Mouse (Mus musculus) liver, postnatal 0 days (tissue): Measurements from ENCODE around the gene Polr1c.

Source experiments
- CTCF ChIP-seq: sonication (generic); IDR thresholded peaks from 2 replicates; pipeline ENCODE4 v1.5.1; 2016; ENCODE audit warnings: antibody characterized with exemption, low read depth
- EP300 ChIP-seq: IDR thresholded peaks from 2 replicates; pipeline ENCODE4 v1.6.1; 2016; ENCODE audit warnings: antibody characterized with exemption, low read depth, mild to moderate bottlenecking

DNA sequence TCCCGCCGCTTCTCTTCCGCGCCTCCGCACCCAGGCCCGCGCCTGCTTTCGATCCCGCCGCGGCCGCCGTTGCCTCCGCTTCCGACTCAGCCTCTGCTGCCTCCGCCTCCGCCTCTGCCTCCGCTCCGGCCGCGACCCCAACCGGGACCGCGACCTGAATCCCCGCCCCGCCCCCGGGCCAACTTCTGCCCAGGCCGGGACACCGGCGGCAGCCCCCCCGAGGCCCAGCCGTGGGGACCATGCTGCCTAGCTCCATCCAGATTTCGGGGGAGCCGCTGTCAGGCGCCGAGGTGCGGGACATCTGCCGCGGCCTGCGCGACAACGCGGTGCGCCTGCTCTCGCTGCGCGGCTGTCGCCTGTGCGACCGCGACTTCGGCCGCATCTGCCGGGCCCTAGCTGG, 6.3 kb upstream of the Polr1c start:
- no peak for TF ChIP-seq CTCF
- TF ChIP-seq EP300 = no peak
